19 mouse cellular contexts compared by ENCODE assay signal in genomic region chr13:107308958-107309639, GRCm38 (mm10).
DNase-seq lines count a peak whose midpoint lies in the region; ATAC-seq and TF ChIP-seq lines count a peak whose summit lies in the region.
"Had no signal": no experiment of that assay in that cellular context is flagged by ENCODE, and none has a peak within 500 bp of the region (broad histone marks: within the 10 kb centered on the region; RNA-seq: fewer than 3 reads in every experiment).

No protein-coding gene starts in this region.

- no peak for TF ChIP-seq CTCF in hindbrain, postnatal 0 days (IDR thresholded peaks at IDR 0.05; ENCODE audit: low read depth)

- H3K4me3 ChIP-seq in midbrain, embryonic 16.5 days (ENCODE audit: low read depth, low read length), result no peak overlapping the region
- H3K4me3 ChIP-seq in midbrain, embryonic 10.5 days, result no peak overlapping the region
- H3K4me3 ChIP-seq in forebrain, embryonic 15.5 days, result no peak overlapping the region
- no peak overlapping the region for H3K4me3 ChIP-seq in hindbrain, postnatal 0 days (ENCODE audit: low read length)
- H3K4me3 ChIP-seq: heart, embryonic 12.5 days; limb, embryonic 12.5 days; liver, embryonic 12.5 days had no signal

- H3K4me2 ChIP-seq in midbrain, embryonic 16.5 days (ENCODE audit: low read length), result no peak overlapping the region
- H3K4me2 ChIP-seq in forebrain, embryonic 15.5 days (replicated peaks), result no peak overlapping the region
- H3K4me2 ChIP-seq in hindbrain, postnatal 0 days (ENCODE audit: low read depth, low read length), result no peak overlapping the region
- H3K4me2 ChIP-seq: heart, embryonic 12.5 days; limb, embryonic 12.5 days; liver, embryonic 12.5 days had no signal

- H3K9me3 ChIP-seq in midbrain, embryonic 16.5 days (replicated peaks; ENCODE audit: control insufficient read depth, low read length, poor library complexity, severe bottlenecking), result no peaks in the 10 kb centered on the region
- no peaks in the 10 kb centered on the region for H3K9me3 ChIP-seq in midbrain, embryonic 10.5 days (replicated peaks)
- no peaks in the 10 kb centered on the region for H3K9me3 ChIP-seq in forebrain, embryonic 15.5 days
- no peaks in the 10 kb centered on the region for H3K9me3 ChIP-seq in hindbrain, postnatal 0 days (ENCODE audit: low read length)
- H3K9me3 ChIP-seq: heart, embryonic 12.5 days; limb, embryonic 12.5 days; liver, embryonic 12.5 days had no signal

- WGBS in midbrain, embryonic 16.5 days, result 57% methylated on average over 6 of the region's 6 CpGs
- WGBS in midbrain, embryonic 10.5 days, result 85% methylated on average over 6 of the region's 6 CpGs
- WGBS in forebrain, embryonic 15.5 days, result 23% methylated on average over 6 of the region's 6 CpGs
- 28% methylated on average over 6 of the region's 6 CpGs for WGBS in hindbrain, postnatal 0 days

- H3K4me1 ChIP-seq in midbrain, embryonic 16.5 days (ENCODE audit: control insufficient read depth, insufficient read depth, low read length), result peaks cover 3% of the 10 kb centered on the region; the same call in 1 of the 2 replicates
- H3K4me1 ChIP-seq in midbrain, embryonic 10.5 days, result no peaks in the 10 kb centered on the region
- H3K4me1 ChIP-seq in forebrain, embryonic 15.5 days, result peaks cover 9% of the 10 kb centered on the region
- H3K4me1 ChIP-seq in hindbrain, postnatal 0 days (ENCODE audit: insufficient read depth, low read length), result no peaks in the 10 kb centered on the region
- H3K4me1 ChIP-seq: heart, embryonic 12.5 days; limb, embryonic 12.5 days; liver, embryonic 12.5 days had no signal

- ATAC-seq in midbrain, embryonic 16.5 days, result peak; percentile 60; the same call in 1 of the 2 replicates
- ATAC-seq in forebrain, embryonic 15.5 days (replicated peaks), result peak; percentile 69
- ATAC-seq in hindbrain, postnatal 0 days, result peak; percentile 86
- ATAC-seq: liver, embryonic 12.5 days had no signal

- H3K9ac ChIP-seq in midbrain, embryonic 16.5 days (ENCODE audit: low read depth, low read length), result no peak overlapping the region
- no peak overlapping the region for H3K9ac ChIP-seq in forebrain, embryonic 15.5 days (replicated peaks)
- no peak overlapping the region for H3K9ac ChIP-seq in hindbrain, postnatal 0 days (replicated peaks; ENCODE audit: low read length)
- H3K9ac ChIP-seq: heart, embryonic 12.5 days; limb, embryonic 12.5 days; liver, embryonic 12.5 days had no signal

- intact Hi-C loops in heart, postnatal 14 days (cut with DNase I), result no loop called here

- peak; percentile 22 for DNase-seq in heart, adult 11 months
- DNase-seq in heart, postnatal 14 days, result no peak
- DNase-seq in midbrain, embryonic 10.5 days (ENCODE audit: low spot score), result no peak
- DNase-seq in hindbrain, postnatal 0 days (ENCODE audit: low spot score), result peak; percentile 49
- no peak for DNase-seq in kidney, postnatal 36 days
- no peak for DNase-seq in thymus, postnatal 0 days (ENCODE audit: low spot score)
- DNase-seq: adrenal gland, postnatal 25 days; cerebellum, adult 18-20 months; cerebellum, postnatal 25 days; kidney, adult 8-10 months; kidney, postnatal 14 days; lung, adult 2 months; lung, postnatal 36 days had no signal

- no peak overlapping the region for H3K27ac ChIP-seq in midbrain, embryonic 16.5 days (ENCODE audit: low read length)
- no peak overlapping the region for H3K27ac ChIP-seq in midbrain, embryonic 10.5 days (replicated peaks)
- 0 out of 2 replicates have a peak overlapping the region, but pooled peaks have one; percentile 38 for H3K27ac ChIP-seq in forebrain, embryonic 15.5 days (replicated peaks)
- H3K27ac ChIP-seq in hindbrain, postnatal 0 days, result no peak overlapping the region
- H3K27ac ChIP-seq: limb, embryonic 12.5 days; liver, embryonic 12.5 days had no signal

- H3K36me3 ChIP-seq in midbrain, embryonic 16.5 days (ENCODE audit: control insufficient read depth, insufficient read depth, low read length), result no peaks in the 10 kb centered on the region
- H3K36me3 ChIP-seq in midbrain, embryonic 10.5 days, result no peaks in the 10 kb centered on the region
- H3K36me3 ChIP-seq in forebrain, embryonic 15.5 days, result no peaks in the 10 kb centered on the region
- H3K36me3 ChIP-seq in hindbrain, postnatal 0 days (ENCODE audit: insufficient read depth, low read length), result no peaks in the 10 kb centered on the region
- H3K36me3 ChIP-seq: heart, embryonic 12.5 days; limb, embryonic 12.5 days; liver, embryonic 12.5 days had no signal

- H3K27me3 ChIP-seq in midbrain, embryonic 16.5 days (ENCODE audit: control insufficient read depth, insufficient read depth, low read depth, low read length), result no peaks in the 10 kb centered on the region
- H3K27me3 ChIP-seq in midbrain, embryonic 10.5 days (ENCODE audit: low read depth, poor library complexity, severe bottlenecking), result no peaks in the 10 kb centered on the region
- no peaks in the 10 kb centered on the region for H3K27me3 ChIP-seq in forebrain, embryonic 15.5 days
- no peaks in the 10 kb centered on the region for H3K27me3 ChIP-seq in hindbrain, postnatal 0 days (ENCODE audit: insufficient read depth, low read length)
- H3K27me3 ChIP-seq: CH12.LX; heart, embryonic 12.5 days; limb, embryonic 12.5 days; liver, embryonic 12.5 days had no signal

Comparison
In these comparisons a context has a peak if more than half of its experiments do, and no peak if none do; other contexts are left out.
1. DNase-seq: peak in heart, adult 11 months (single experiment) and hindbrain, postnatal 0 days (single experiment); none in heart, postnatal 14 days (0 of 2), midbrain, embryonic 10.5 days (single experiment), kidney, postnatal 36 days (0 of 2) and thymus, postnatal 0 days (single experiment).
2. Peak in every context shown above with its lines, with median percentiles within 50 percentile points of each other: ATAC-seq.